Mouse (Mus musculus): ENCODE measurements around the gene Sar1b.

Sar1b gene

GRCm38 (mm10) chr11:51824867-51825424 lies 61.5 kb downstream of the Sar1b start:
- no peak for DNase-seq (ENCODE audit: low read depth, low spot score)

DNA sequence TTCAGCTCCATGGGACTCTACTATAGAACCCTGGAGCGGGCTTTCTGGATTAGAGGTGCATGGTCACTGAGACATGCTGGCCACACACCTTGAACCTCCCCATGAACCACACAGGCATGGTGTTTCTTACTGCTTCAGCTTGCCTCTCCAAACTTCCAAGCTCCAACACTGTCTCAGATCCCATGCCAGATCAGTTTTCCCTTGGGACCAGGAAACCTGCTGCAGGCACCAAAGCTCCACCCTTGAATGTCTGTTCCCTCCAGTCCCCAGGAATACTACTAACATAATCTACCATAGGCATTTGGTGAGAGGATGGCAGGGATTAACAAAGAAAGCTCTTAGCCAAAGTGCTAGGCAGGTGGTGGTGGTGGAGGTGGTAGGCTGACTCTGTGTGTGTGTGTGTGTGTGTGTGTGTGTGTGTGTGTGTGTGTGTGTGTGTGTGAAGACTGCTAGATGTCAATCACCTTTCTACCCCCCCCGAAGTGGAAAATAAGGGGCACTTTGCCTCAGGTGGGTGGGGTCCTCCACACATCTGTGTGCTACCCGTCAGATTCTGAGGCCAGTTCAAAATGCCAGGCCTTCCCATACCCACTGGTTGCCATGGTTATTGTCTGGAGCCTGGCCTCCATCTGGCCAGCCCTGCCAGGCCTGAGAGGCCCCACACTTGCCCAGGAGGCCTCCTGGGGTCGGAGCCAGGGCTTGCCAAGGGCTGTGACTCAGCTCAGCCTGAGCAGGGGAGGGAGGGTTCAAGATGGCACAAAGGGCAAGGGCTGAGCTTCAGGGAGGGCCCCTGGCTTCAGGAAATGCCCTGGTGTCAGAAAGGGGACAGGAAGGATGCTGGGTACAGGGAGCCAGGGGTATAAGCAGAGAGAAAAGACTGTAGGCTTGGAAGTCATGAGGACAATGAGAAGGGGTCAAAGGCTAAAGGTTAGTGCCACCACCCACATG lies 68.7 kb downstream of the Sar1b start:
- no peak for DNase-seq (ENCODE audit: low read depth, low spot score)

- DNase-seq (ENCODE audit: low read depth, low spot score): no peak
Observed at GRCm38 (mm10) chr11:51832992-51833391, 69.5 kb downstream of the Sar1b start.

DNA sequence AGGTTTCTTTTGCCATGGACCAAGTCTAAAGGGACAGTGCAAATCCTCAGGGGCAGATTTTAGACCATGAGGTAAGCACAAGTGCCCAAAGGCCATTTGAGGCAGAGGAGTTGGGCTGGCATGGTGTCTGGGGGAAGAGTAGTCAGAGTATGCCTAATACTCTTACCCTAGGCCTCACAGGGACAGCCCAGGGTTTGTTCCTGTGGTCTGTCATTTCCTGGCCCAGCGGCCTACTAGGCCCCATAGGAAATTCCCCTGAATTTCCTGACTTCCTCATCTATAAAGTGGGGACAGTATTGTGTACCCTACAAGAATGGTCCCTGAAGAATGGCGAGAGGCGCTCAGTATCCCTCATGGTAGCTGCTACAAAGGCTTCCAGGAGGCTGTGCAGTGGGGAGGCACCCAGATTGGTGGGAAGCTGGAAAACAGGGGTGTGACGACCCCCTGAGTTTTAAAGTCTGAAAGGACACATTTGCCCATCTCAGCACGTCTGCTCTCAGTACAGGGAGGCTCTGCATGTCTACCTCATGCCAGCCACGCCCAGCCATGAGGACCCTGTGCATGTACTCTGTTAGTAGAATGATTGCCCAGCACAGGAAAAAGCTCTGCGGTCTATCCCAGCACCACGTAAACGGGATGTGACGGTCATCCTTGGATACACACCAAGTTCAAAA lies 70.0 kb downstream of the Sar1b start:
- no peak for DNase-seq (ENCODE audit: low read depth, low spot score)

DNA sequence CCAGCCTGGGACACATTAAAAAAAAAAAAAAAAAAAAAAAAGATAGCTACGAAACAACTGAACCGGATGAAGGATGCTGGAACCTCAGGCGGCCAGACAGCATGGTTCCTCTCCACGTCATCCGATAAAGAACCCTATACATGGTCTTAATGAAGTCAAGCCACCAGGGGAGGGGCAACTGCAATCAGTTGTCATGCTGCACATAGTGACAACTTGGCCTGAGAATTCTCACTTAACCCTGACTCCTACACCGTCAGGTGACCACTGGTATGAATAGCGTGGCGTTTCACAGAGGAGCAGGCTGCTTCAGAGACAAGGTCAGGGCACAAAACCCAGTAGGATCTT lies 70.6 kb downstream of the Sar1b start:
- no peak for DNase-seq (ENCODE audit: low read depth, low spot score)

GRCm38 (mm10) chr11:51835598-51835997 lies 72.1 kb downstream of the Sar1b start:
- no peak for DNase-seq (ENCODE audit: low read depth, low spot score)

DNA sequence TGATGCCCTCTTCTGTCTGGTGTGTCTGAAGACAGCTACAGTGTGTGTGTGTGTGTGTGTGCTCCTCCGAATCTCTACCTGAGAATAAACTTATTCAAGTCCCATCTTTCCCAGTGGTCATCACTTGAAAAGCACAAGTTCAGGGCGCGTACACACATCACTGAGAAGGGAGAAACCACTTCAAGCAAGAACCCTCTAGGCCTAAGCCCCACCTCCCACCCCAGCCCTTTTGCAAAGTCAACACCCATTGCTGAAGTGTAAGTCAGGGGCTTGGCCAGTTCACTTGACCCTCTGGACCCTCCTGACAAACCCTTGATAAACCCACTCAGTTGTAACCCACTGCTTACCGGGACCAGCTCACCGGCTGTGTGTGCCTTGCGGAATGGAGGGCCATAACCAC lies 73.0 kb downstream of the Sar1b start:
- DNase-seq (ENCODE audit: low read depth, low spot score): no peak

- no peak for DNase-seq (ENCODE audit: low read depth, low spot score)
Observed at GRCm38 (mm10) chr11:51837164-51838153, 74.0 kb downstream of the Sar1b start.

GRCm38 (mm10) chr11:51839106-51839505 lies 75.6 kb downstream of the Sar1b start:
- no peak for DNase-seq (ENCODE audit: low read depth, low spot score)

- no peak for DNase-seq (ENCODE audit: low read depth, low spot score)
Observed at GRCm38 (mm10) chr11:51839973-51840372, 76.5 kb downstream of the Sar1b start.

DNA sequence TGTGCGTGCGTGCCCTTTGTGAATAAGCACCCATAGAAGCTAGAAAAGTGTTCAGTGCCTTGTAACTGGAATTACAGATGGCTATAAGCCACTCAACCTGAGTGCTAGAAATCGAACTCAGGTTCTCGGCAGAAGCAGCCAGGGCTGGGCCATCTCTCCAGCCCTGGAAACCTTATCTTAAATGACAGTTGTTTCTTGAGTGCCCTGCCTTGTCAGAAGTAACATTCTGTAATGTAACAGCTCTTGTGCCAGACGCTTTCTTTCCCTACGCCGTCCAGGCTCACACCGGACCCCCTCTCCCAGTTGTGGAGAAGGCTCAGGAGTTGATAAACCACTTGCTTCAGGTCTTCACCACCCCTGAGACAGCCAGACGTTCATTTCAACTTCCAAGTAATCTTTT lies 77.2 kb downstream of the Sar1b start:
- DNase-seq (ENCODE audit: low read depth, low spot score): peak; percentile 67

DNA sequence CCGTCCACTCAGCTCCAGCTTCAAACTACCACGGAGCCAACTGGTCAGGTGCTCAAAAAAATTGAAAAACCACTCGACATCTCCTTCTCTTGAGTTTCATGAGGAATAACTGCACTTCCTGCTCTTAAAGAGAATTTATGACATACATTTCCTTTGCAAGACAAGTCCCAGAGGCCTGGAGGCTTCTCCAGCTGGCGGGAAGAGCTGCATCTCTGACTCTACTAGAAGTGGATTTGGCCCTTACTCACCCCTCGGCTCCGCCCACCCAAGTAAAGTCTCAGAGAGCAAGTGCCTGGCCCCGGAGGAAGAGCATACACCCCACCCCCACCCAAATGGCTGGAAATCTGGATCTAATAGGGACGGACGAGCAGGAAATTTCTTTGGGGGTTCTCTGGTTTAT lies 77.7 kb downstream of the Sar1b start:
- DNase-seq (ENCODE audit: low read depth, low spot score): no peak
